Mouse (Mus musculus) urinary bladder, postnatal 36 days (tissue): ENCODE measurements around the gene Cul9.
"Not testable (repeated sequence)": the region's sequence is repeated elsewhere in the genome, so short reads cannot be mapped to it uniquely, and the experiment has no call there.

ENCODE experiments used
- DNase-seq, 2 experiments: peaks; one replicate each; pipeline ENCODE4 v3.0.0; 2022; ENCODE audit warnings: low spot score in 2 of 2, mixed read lengths in 1 of 2

Gene Cul9

DNA sequence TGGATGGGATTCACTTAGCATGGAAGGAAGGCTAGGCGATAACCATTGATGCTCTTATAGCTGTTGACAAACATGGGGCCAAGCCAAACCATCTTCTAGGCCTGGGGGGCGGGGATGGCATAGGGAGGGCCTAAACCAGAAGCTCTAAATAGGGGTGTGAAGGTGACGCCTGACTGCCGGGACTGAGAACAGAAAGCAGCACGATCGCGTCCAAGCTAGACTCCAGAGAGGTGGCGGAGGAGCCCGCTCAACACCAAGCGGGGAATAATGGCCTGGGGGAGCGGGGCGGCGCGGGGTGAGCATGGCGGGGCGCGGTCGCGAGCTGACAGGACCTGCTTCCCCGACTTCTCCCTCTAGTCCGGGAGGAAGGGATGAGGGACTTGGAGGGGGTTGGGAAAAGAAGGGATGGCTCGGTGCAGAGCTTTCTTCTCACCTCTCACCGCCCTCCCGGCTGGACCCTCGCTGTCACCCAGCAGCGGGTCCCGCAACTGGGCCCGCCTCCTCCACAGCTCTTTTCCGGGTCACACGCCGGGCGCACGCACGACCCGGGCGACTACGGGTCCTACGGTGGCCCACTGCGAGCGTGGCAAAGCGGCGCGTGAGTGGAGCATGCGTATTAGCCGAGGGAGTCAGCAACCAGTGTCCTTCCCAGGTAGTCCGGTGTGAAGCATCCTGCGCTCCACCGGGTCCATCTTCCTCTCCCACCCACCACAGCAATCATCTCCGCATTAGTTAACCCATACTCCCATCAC lies at the start of gene Cul9:
TSS of gene Cul9 (minus strand) at position 576 of the 752 bp plus-strand sequence.
- peak; percentile 64 to 79 for DNase-seq

DNA sequence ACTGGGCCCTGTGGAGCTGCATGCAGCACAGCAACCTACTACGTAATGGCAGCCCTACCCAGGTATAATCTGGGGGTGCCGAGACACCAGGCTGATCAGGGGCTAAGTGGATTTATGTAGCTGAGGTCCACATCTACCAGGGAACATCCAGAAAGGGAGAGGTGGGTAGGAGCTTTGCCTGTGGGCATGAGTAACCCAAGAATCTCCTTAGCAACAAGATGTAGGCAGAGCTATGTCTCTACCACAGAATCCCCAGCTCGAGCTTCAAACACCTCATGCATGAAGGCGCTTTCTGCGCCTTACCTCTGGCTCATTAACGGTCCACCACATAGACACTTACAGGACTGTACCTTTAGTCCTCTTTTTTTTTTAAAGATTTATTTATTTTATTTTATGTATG lies 49.1 kb upstream of the Cul9 start:
- no peak for DNase-seq

DNA sequence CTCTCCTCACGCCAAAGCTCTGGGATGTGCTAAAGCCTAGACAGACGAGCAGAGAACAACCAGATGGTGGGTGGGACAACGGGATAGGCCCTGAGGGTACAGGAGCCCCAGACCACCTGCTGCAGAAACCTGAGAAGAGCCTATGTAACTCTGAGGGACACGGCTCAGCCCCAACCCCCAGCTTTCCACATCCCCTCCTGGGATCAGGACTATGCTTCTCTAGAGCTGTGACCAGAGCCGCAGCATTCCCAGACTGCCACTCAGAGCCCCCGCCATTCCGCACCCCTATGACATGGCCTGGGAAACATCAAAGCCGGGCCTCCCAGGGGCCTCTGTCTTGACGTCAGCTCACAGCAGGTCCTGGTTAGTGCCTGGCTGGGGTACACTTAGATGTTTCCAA lies 48.4 kb upstream of the Cul9 start:
- no peak for DNase-seq

DNA sequence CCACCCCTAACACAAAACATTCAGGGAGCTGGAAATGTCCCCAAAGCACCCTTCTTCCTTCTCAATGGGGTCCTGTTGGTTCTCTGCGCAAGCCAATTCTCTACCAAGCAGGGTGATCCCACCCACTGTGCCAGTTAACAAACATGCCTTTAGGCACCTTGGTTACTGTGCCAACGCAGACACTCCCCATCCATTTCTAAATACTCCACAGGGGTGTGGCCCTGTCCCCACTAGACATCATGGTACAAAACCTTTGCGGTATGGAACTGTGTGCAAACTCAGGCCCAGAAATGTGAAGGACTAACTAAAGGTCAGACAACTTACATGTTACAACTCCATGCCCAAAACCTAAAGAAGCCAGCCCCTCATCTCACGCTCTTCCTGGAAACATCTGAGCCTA lies 46.9 kb upstream of the Cul9 start:
- DNase-seq, result no peak

DNA sequence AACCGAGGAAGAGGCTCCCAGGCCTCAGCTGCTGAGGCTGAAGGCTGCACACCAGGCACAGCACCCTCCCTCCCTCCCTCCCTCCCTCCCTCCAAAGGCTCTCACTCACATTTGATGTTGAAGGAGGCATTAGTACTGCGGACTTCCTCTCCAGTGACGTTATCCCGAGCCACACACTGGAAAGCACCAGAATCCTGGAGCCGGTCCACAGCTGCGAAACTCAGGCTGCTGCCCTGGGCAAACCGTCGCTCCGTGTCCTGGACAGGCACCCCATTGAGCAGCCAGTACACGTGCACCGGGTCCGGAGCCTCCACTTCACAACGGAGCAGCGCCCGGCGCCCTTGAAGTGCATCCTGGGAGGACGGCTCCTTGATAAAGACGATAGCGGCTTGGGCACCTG lies 45.2 kb upstream of the Cul9 start:
- no peak for DNase-seq

DNA sequence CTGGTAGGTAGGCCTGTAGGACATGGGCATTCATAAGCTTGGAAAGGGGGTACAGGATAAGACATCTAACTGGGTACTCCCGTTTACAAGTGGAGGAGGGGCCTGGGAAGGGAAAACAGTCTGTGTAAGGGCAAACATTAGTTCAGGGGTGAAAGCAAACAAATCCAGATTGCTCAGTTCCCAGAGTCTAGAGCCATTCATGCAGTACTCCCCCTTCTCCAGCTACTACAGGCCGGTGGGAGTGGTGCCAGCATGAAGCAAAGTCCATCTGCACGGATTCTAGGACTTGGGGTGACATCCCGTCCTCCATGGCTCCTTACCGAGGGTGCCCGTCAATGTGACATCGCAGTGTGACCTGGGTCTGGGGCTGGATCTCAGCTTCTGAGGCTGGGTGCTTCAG lies 44.3 kb upstream of the Cul9 start:
- DNase-seq, result no peak

DNA sequence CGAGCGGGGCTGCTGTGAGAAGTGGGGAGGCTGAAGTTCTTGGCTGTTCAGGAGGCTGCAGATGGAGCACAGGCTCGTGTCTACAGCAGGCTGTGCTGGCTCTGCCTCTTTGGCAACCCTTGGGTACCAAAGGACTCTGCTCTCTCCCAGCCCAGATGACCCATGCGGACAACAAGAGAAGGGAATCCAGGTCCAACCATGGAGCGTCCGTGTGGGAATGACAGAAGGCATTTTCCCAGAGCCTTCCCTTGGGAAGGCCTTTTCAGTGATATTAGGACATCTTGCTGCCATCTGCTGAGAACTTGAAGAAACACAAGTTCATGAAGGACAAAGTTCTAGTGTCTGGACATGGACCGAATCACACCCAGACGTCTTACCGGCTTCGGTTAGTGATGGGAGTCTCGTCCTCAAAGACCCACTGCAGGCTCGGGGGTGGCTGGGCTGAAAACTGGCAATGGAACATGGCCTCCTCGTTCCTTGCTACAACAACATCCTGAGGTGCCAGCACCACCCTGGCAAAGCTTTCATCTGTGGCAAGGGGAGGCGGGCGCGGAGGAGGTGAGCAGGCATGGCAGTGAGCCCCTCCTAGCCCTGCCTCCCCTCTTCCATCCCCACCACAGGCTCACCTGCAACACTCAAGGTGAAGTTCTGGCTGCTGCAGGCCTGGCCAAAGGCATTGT lies 43.6 kb upstream of the Cul9 start:
- no peak for DNase-seq

DNA sequence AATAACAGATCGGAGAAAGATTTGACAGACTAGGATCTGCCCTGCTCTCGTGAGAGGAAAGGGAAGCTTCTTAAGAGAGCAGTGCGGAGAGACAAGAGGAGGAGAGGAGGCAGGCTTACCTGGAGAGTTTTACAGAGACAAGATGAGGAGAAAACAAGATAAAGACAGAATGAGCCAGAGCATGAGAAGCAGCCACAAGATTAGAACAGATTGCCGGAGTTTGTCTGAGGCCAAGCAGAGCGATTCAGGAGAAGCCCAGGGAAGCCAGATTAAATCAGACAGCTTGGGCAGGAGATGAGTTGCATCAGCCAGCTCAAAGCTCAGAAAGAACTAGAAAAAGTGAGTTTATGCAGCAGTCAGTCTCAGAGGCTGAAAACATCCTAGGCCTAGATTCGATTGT lies 42.7 kb upstream of the Cul9 start:
- no peak for DNase-seq

DNA sequence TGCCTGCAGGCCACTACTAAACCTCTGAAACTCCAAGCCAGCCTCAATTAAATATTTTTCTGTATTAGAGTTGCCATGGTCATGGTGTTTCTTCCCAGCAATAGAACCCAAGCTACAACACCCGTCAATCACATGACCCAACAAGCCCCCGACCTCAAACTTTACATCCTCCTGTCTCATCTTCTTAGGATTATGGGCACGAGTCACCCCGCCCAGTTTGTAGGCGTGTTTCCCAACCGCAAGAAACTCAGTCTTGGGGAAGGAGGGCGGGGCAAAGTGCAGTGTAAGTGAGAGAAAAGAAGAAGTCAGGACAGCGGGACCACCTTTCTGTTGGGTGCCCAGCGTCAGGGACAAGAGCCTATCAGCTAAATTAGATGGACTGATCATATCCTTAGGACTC lies 42.0 kb upstream of the Cul9 start:
- no peak for DNase-seq

DNA sequence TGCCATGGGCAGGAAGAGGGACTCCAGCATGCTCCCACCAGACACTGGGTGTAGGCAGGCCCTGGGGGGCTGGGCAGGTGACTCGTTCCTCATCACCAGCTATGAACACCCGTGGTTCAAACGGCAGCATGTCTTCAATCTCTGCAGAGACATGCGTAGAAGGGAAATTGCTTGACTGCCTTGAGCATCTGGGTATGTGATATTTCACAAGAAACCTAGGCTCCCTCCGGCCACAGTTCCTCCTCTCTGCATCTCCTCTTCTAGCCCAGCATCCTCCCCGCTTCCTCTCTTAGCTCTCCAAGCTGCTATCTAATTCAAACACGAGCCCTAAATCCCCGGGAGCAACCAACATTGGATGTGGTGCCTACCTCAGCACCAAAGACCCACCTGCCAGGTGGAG lies 40.1 kb upstream of the Cul9 start:
- DNase-seq, result no peak

DNA sequence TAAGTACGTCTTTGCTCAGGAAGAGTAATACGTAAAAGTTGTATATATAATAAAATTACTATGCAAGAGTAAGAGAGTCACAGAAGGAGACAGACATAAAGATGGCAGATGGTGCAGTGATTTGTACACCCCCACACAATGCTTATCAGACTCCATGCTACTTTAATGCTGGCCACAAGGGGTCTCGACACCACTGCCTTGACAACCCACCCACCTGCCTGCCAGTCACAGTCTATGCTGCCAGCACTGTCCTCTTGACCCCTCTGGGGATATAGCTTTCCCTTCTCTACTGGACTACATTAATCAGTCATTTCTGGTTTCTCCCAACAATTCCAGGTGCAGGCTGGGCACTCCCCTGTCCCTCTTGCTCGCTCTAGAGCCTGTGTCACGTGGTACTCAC lies 32.5 kb upstream of the Cul9 start:
- no peak for DNase-seq

DNA sequence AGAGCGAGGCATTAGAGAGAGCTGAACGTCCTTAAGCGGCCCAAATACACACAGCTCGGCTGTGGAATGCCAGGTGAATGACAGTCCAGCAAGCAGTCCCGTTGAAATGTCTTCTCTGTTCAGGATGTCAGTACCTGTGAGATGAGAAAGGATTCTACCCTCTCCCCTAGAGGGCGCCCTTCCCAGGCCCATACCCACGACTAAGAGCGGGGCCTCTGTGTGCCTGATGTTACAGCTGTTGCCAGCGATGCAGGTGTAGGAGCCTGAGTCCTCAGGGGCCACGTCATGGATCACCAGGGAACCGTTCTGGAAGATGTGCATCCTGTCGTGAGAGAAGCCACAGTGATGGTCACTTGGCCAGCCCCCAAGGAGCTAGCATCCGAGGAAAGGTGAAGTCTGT lies 29.9 kb upstream of the Cul9 start:
- DNase-seq, result peak in 1 of 2 experiments; percentile 35

DNA sequence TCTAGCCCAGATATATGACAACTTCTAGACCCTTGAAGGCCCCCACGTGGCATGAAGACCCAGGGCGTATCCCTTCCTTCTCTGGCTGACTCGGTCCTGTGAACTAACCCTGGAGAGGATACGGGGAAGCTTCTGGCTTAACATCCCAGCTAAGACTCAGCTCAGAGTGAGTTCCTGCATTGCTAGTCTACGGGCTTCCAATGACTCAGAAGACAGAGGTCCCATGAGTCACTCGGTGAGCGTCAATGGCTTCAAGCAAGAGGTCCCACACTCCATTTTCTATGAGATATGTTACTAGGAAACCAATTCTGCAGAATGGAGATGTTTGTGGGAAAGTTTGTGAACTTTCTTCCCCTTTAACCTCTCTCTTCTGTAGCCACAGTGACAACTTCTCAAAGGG lies 28.3 kb upstream of the Cul9 start:
- no peak for DNase-seq

DNA sequence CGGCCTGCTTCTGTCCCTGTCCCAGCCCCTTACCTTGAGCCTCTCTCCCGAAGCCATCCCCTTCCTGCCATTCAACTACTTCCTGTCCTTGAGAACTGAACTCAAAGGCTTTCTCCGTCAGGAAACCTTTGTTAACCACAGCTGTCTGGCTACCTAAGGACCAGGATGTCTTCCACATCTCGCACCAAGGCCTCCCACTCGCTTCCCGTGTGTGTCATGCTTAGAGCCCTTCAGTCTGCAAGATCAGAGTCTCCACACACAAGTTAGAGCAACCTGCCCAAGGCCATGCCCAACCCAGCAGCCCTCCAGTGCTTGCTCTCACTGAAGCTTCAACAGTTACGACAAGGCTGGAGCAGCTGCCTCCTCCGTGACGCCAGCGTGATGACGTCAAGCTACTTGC lies 24.8 kb upstream of the Cul9 start:
- no peak for DNase-seq

DNA sequence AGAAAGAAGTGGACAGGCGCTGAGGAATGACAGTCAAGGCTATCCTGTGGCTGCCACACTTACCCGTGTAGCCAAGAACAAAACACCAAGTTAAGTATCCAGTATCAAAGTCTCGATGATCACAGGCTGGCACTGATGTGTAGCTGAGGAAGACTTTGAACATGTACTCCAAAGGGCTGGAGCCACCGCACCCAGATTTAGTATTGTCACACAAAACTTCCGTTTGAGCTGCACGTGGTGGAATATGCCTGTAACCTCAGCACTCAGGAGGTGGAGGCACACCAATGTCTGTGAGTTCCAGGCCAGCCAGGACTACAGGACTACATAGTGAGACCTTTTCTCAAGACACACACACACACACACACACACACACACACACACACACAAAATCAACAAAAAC lies 13.0 kb upstream of the Cul9 start:
- DNase-seq, result no peak

DNA sequence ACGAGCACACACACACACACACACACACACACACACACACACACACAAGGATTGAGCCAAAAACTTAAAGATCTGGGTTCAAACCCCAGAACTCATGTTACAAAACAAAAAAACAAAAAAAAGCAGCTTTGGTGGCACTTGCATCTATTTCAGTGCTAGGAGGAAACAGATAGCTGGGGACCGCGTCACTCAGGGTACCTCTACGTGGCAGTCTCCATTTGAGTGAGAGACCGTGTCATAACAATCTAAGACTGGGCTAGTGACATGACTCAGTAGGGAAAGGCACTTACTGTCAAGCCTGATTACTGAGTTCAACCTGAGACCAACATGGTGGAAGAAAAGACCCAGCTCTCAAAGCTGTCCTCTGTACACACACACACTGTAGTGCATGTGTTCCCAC lies 12.0 kb upstream of the Cul9 start:
- DNase-seq, result no peak

DNA sequence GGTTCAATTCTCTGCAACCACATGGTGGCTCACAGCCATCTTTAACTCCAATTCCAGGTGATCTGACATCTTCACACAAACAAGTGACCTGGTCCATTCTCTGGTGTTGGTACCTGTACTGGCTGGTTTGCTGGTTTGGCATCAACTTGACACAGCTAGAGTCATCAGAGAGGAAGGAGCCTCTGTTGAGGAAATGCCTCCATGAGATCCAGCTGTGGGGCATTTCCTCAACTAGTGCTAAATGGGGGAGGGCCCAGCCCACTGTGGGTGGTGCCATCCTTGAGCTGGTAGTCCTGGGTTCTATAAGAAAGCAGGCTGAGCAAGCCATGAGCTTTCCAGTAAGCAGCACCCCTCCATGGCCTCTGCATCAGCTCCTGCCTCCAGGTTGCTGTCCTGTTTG lies 11.1 kb upstream of the Cul9 start:
- not testable (repeated sequence) for DNase-seq

DNA sequence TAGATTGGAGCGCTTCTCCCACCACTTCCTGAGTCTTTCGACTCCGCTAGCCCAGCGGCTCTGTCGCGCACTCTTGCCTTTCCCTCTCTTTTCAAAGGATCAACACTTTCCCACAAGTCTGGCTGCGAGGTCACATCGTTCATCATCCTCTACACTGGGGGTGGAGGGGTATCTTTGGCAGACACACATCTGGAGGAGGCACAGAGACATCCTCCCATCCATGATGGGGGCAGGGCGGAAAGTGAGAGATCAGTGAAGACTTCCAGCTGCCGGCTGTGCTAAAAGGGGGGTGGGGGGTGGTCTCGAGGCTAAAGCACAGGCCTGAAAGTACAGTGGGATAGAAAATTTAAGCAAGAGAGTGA lies 10.4 kb upstream of the Cul9 start:
- no peak for DNase-seq

DNA sequence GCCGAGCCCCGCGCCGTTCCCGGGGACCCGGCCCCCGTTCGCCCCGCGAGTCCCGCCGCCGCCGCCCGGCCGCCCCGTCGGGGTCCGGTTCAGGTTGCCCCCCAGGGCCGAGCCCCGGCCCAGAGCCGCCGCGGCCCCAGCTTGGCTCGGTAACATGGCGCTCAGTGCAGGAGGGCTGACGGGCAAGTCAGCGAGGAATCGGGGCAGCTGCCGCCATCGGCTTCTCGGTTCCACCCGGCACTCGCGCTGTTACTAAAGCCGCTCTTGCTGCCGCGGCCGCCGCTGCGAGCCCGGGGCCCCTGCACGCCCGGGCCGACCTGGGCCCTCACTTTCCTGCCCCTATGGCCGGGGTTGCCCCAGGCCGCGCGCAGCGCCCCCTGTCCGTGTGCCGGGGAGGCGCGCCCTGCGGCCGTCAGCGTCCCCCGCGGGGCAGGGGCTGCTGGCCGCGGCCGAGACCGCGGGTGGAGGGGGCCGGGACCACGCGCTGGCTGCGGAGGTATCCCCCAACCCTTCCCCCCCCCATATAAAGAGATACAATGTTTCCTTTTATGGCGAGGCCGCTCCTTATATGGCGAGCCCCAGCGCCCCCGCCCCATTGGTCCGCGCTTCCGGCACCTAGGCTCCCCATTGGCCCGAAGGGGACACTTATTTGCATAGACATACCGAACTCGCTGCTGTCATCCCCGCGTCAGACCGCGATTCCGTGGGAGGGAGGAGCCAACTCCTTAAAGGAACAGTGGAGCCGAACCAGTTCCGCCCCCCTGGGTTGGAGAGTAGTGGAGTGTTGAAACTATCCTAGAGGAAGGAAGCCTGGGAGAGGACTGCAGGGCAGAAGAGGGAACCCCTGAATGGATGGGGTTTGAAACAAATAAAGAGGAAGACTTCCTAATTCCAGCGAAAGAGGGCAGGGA lies 9.7 kb upstream of the Cul9 start, which contains the start of gene Srf:
TSS of gene Srf (minus strand) at position 503 of the 911 bp plus-strand sequence.
- DNase-seq, result peak; percentile 93 to 97

DNA sequence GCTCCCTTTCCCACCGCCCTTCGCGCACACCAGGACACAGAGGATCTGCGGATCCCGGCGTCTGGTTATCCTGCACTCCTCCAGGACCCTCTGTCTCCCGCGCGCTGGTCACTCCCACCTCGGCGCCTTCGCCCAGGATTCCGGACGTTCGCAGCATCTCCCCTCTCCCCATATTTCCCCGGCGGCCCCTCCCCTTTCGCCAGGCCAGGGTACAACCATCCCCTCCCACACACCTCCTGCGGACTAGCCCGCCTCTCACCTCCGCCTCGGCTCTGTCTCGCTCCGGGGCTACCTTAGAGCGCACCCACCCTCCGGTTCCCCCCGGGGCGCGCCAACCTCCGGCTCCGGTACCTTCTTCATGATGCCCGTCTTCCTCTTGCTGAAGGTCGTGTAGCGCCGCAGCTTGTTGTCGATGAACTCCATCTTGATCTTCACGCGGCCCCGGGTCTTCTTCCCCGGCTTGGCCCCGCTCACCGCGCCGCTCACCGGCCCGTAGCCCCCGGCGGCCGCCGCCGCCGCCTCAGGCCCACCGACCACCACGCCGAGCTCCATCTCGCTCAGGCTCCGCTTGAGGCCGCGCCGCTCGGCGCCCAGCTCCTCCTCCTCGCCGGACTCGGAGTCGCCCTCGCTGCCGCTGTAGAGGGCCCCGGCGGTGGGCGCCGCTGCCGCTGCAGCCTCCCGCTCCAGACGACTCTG lies 8.9 kb upstream of the Cul9 start:
- DNase-seq, result peak in 1 of 2 experiments; percentile 28

DNA sequence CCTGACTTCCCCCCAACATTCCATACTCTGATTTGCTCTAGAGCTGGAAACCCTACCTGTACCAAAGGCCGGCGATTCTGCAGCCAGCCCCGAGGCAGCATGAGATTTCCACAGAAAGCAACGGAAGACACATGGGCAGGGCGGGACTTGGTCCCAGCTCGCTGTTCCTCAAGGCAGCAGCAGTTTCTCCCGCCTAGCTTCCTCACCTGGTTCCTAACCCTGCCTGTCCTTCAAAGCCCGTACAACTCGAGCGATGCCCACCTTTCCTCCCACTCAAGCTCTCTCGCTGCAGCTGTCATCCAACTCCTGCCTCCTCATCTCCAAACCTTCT lies 8.4 kb upstream of the Cul9 start:
- DNase-seq, result peak in 1 of 2 experiments; percentile 26

DNA sequence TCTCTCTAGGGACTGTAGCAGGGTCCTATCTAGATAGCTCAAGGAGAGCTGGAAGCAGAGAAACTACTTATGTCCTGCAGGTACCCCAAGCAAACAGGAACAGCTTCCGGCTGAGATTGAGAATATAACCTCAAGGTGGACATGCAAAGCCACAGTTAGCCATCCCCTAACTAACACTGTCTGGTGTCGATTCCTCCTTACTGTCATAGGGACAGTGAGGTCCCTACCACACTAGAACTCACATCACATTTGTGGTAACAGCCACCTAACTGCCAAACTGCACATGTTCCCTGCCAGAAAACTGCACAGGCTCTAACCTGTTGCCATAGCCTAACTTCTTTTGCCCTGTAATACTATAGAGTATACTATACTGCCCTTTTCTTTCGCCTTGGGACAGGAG lies 7.7 kb upstream of the Cul9 start:
- no peak for DNase-seq
